Mouse (Mus musculus): ENCODE results near the gene Tex45. TPM values are rescaled to one million over a fixed set of nuclear protein-coding genes. Genes with fewer than 3 reads are reported as not detected.

Tex45 gene
- polyA plus RNA-seq, 3 experiments from 2014 or later: not detected

Other genes with a start within 250 kb of the Tex45 start
- 10 to 100 TPM in 2 of 3 experiments, 1 to 10 TPM in 1; 3.8 to 13.2 (median 12.0) TPM for gene Insr, start 191.2 kb upstream of the Tex45 start, polyA plus RNA-seq (2017; shearing (Covaris generic))
- gene A430078G23Rik, start 117.4 kb upstream of the Tex45 start, polyA plus RNA-seq (2017; shearing (Covaris generic)): 10 to 100 TPM; 29.9 to 51.2 (median 36.9) TPM
- 10 to 100 TPM; 21.3 to 30.9 (median 30.4) TPM for gene Arhgef18, start 77.9 kb upstream of the Tex45 start, polyA plus RNA-seq (2017; shearing (Covaris generic))
- gene Pex11g, start 3.2 kb upstream of the Tex45 start, polyA plus RNA-seq (2017; shearing (Covaris generic)): 10 to 100 TPM in 2 of 3 experiments, 1 to 10 TPM in 1; 9.0 to 20.4 (median 16.7) TPM
- under 1 TPM in 2 of 3 experiments, not detected in 1; 0.60 to 0.86 TPM for gene Zfp358, start 22.3 kb downstream of the Tex45 start, polyA plus RNA-seq (2017; shearing (Covaris generic))
- gene Mcoln1, start 29.6 kb downstream of the Tex45 start, polyA plus RNA-seq (2017; shearing (Covaris generic)): 10 to 100 TPM; 15.3 to 26.3 (median 24.0) TPM
- 10 to 100 TPM; 20.6 to 32.6 (median 27.7) TPM for gene Pnpla6, start 44.5 kb downstream of the Tex45 start, polyA plus RNA-seq (2017; shearing (Covaris generic))
- gene C330021F23Rik, start 97.1 kb downstream of the Tex45 start, polyA plus RNA-seq (2017; shearing (Covaris generic)): under 1 TPM in 1 of 3 experiments, not detected in 2; 0.74 TPM
- not detected for gene Camsap3, start 116.4 kb downstream of the Tex45 start, polyA plus RNA-seq (2017; shearing (Covaris generic))
- gene Xab2, start 150.5 kb downstream of the Tex45 start, polyA plus RNA-seq (2017; shearing (Covaris generic)): 10 to 100 TPM; 58.7 to 87.4 (median 83.2) TPM
- 100 to 1,000 TPM; 122 to 150 (median 138) TPM for gene Pet100, start 150.7 kb downstream of the Tex45 start, polyA plus RNA-seq (2017; shearing (Covaris generic))
- not detected for gene Pcp2, start 154.7 kb downstream of the Tex45 start, polyA plus RNA-seq (2017; shearing (Covaris generic))
- gene Stxbp2, start 160.1 kb downstream of the Tex45 start, polyA plus RNA-seq (2017; shearing (Covaris generic)): 100 to 1,000 TPM; 180 to 262 (median 191) TPM
- gene Retn, start 184.9 kb downstream of the Tex45 start, polyA plus RNA-seq (2017; shearing (Covaris generic)): not detected
- under 1 TPM in 1 of 3 experiments, not detected in 2; 0.48 TPM for gene Mcemp1, start 194.9 kb downstream of the Tex45 start, polyA plus RNA-seq (2017; shearing (Covaris generic))
- not detected for gene Fcor, start 201.5 kb downstream of the Tex45 start, polyA plus RNA-seq (2017; shearing (Covaris generic))
- 10 to 100 TPM; 19.6 to 27.0 (median 23.3) TPM for gene Trappc5, start 205.4 kb downstream of the Tex45 start, polyA plus RNA-seq (2017; shearing (Covaris generic))
- 1 to 10 TPM in 2 of 3 experiments, under 1 TPM in 1; 0.85 to 1.9 (median 1.9) TPM for gene Fcer2a, start 223.3 kb downstream of the Tex45 start, polyA plus RNA-seq (2017; shearing (Covaris generic))
- not detected for gene Clec4g, start 249.8 kb downstream of the Tex45 start, polyA plus RNA-seq (2017; shearing (Covaris generic))